Mouse (Mus musculus) hematopoietic stem cell, adult 5-6 weeks (primary cell): ENCODE data around the gene Ttbk1. TPM values are rescaled to one million over a fixed set of nuclear protein-coding genes. Genes with fewer than 3 reads are reported as not detected.
"Not testable (repeated sequence)": the region's sequence is repeated elsewhere in the genome, so short reads cannot be mapped to it uniquely, and the experiment has no call there.

Experiments used
- ATAC-seq, 2 experiments: fragments of 125-278 bp in 1 of 2; replicated peaks in 1 of 2; 2 replicates each; pipeline ENCODE4 v1.8.0; 2016 to 2017; ENCODE audit warnings: inconsistent platforms in 2 of 2, mild to moderate bottlenecking in 2 of 2, moderate number of reproducible peaks in 2 of 2, low read depth in 1 of 2, moderate TSS enrichment in 1 of 2; ENCODE audit not compliant: low FRiP score in 2 of 2, poor library complexity in 2 of 2, severe bottlenecking in 2 of 2, insufficient read depth in 1 of 2, low TSS enrichment in 1 of 2
- total RNA-seq: library from RNA; stranded (forward); fragments of 172-1452, 232-1000 nt; gene quantifications from 2 replicates; pipeline ENCODE4 v1.2.3, GENCODE M21; 2017

Ttbk1 gene
- 0.05 and 0.69 TPM in 2 replicates for total RNA-seq

GRCm38 (mm10) chr17:46487431-46487830 lies at the start of gene Ttbk1:
Ttbk1 (minus strand) TSS chr17:46487675.
- ATAC-seq: no peak

GRCm38 (mm10) chr17:46525579-46526307 lies 38.3 kb upstream of the Ttbk1 start:
- peak; percentile 55 to 58; a peak in 3 of 4 replicates for ATAC-seq

- ATAC-seq: no peak
Measured at GRCm38 (mm10) chr17:46525065-46525464, 37.6 kb upstream of the Ttbk1 start.

- no peak for ATAC-seq
Measured at GRCm38 (mm10) chr17:46521963-46522668, 34.6 kb upstream of the Ttbk1 start.

GRCm38 (mm10) chr17:46521174-46521573 lies 33.7 kb upstream of the Ttbk1 start:
- ATAC-seq: no peak

- ATAC-seq: peak; percentile 67 to 73
Measured at GRCm38 (mm10) chr17:46520385-46520979, 33.0 kb upstream of the Ttbk1 start.

GRCm38 (mm10) chr17:46519971-46520370 lies 32.5 kb upstream of the Ttbk1 start:
- no peak for ATAC-seq

GRCm38 (mm10) chr17:46513329-46513728 lies 25.9 kb upstream of the Ttbk1 start:
- ATAC-seq: no peak

- ATAC-seq: peak in 1 of 2 experiments; percentile 27; a peak in 1 of 4 replicates
Measured at GRCm38 (mm10) chr17:46511059-46511710, 23.7 kb upstream of the Ttbk1 start.

GRCm38 (mm10) chr17:46505617-46506016 lies 18.1 kb upstream of the Ttbk1 start:
- ATAC-seq: no peak

GRCm38 (mm10) chr17:46503847-46504638 lies 16.6 kb upstream of the Ttbk1 start:
- no peak for ATAC-seq

GRCm38 (mm10) chr17:46502775-46503174 lies 15.3 kb upstream of the Ttbk1 start:
- no peak for ATAC-seq

- ATAC-seq: no peak
Measured at GRCm38 (mm10) chr17:46497956-46498355, 10.5 kb upstream of the Ttbk1 start.

GRCm38 (mm10) chr17:46496623-46497434 lies 9.4 kb upstream of the Ttbk1 start, which contains the start of gene Dnph1:
Dnph1 (plus strand) TSS chr17:46496711.
- peak; percentile 78 to 89 for ATAC-seq

- ATAC-seq: not testable (repeated sequence)
Measured at GRCm38 (mm10) chr17:46496081-46496480, 8.6 kb upstream of the Ttbk1 start.

- no peak for ATAC-seq
Measured at GRCm38 (mm10) chr17:46495486-46495885, 8.0 kb upstream of the Ttbk1 start.
